ENCODE assay signal across 22 mouse cellular contexts in genomic region chr8:26591266-26591665, GRCm38 (mm10).
A peak's percentile ranks its signal among the peaks of the same experiment; 100 is the strongest.
DNase-seq lines count a peak whose midpoint lies in the region; ATAC-seq and TF ChIP-seq lines count a peak whose summit lies in the region.
"Had no signal": no experiment of that assay in that cellular context is flagged by ENCODE, and none has a peak within 500 bp of the region (broad histone marks: within the 10 kb centered on the region; RNA-seq: fewer than 3 reads in every experiment).

No protein-coding gene starts in this region.

- H3K36me3 ChIP-seq in kidney, adult 2 months (ENCODE audit: control insufficient read depth, insufficient read depth, low read length): no peaks in the 10 kb centered on the region
- H3K36me3 ChIP-seq: embryonic facial prominence, embryonic 12.5 days; G1E; hindbrain, embryonic 10.5 days; liver, embryonic 12.5 days had no signal

- peak; percentile 62 for DNase-seq in left cerebral cortex, postnatal 4 days
- DNase-seq in left cerebral cortex, adult 18-20 months (ENCODE audit: low spot score in 2 of 2): no peak
- peak; percentile 87 for DNase-seq in cerebellum, adult 9-11 months
- DNase-seq in retina, embryonic 14.5 days (ENCODE audit: low spot score): peak; percentile 23
- no peak for DNase-seq in kidney, adult 2 months
- no peak for DNase-seq in urinary bladder, adult 2 months (ENCODE audit: low spot score)
- DNase-seq: adrenal gland, postnatal 25 days; gastrocnemius, postnatal 25 days; kidney, adult 18-20 months; kidney, postnatal 14 days; lung, adult 2 months; lung, postnatal 4 days; thymus, postnatal 14 days had no signal

- 80% methylated on average over 3 of the region's 3 CpGs for WGBS in kidney, adult 2 months

- H3K27ac ChIP-seq in kidney, adult 2 months (ENCODE audit: insufficient read depth, low read depth, low read length): no peak overlapping the region
- H3K27ac ChIP-seq: embryonic facial prominence, embryonic 12.5 days; forebrain, embryonic 13.5 days; hindbrain, embryonic 10.5 days; left cerebral cortex, adult 2 months; liver, embryonic 12.5 days; stomach, postnatal 0 days had no signal

- H3K27me3 ChIP-seq in kidney, adult 2 months (replicated peaks; ENCODE audit: control insufficient read depth, insufficient read depth, low read length): no peaks in the 10 kb centered on the region
- H3K27me3 ChIP-seq: embryonic facial prominence, embryonic 12.5 days; forebrain, embryonic 13.5 days; liver, embryonic 12.5 days had no signal

- peak; percentile 87 for ATAC-seq in cerebellum, adult (ENCODE audit: insufficient number of reproducible peaks, low FRiP score, low TSS enrichment)
- ATAC-seq: forebrain, embryonic 13.5 days; liver, embryonic 12.5 days had no signal

- intact Hi-C loops in left cerebral cortex, postnatal 4 days (cut with DNase I): no loop called here

- TF ChIP-seq POLR2A in kidney, adult 2 months (IDR thresholded peaks at IDR 0.05; ENCODE audit: low read depth, low read length): no peak

- no peak overlapping the region for H3K4me3 ChIP-seq in kidney, adult 2 months (ENCODE audit: insufficient read depth, low read depth, low read length)
- H3K4me3 ChIP-seq: embryonic facial prominence, embryonic 12.5 days; erythroblast, embryonic 14.5 days; forebrain, embryonic 13.5 days; hindbrain, embryonic 10.5 days; left cerebral cortex, adult 2 months; liver, embryonic 12.5 days had no signal

- TF ChIP-seq CTCF in kidney, adult 2 months (conservative IDR thresholded peaks at IDR 0.05; ENCODE audit: insufficient read depth, insufficient read length, low read depth, low read length): no peak

- no peaks in the 10 kb centered on the region for H3K4me1 ChIP-seq in kidney, adult 2 months (ENCODE audit: control insufficient read depth, insufficient read depth, low read length)
- H3K4me1 ChIP-seq: embryonic facial prominence, embryonic 12.5 days; liver, embryonic 12.5 days had no signal

Comparison
In these comparisons a context has a peak if more than half of its experiments do, and no peak if none do; other contexts are left out.
1. DNase-seq: peak in left cerebral cortex, postnatal 4 days (single experiment), cerebellum, adult 9-11 months (single experiment) and retina, embryonic 14.5 days (single experiment); none in left cerebral cortex, adult 18-20 months (0 of 2), kidney, adult 2 months (single experiment) and urinary bladder, adult 2 months (single experiment).